26 mouse cellular contexts compared by ENCODE assay signal in genomic region chr11:47128331-47128730, GRCm38 (mm10).
DNase-seq lines count a peak whose midpoint lies in the region; ATAC-seq and TF ChIP-seq lines count a peak whose summit lies in the region.
"Had no signal": no experiment of that assay in that cellular context is flagged by ENCODE, and none has a peak within 500 bp of the region (broad histone marks: within the 10 kb centered on the region; RNA-seq: fewer than 3 reads in every experiment).

No protein-coding gene starts in this region.

- DNase-seq in cerebellum, postnatal 25 days: peak; percentile 24 to 60
- DNase-seq in cerebellum, adult 11 months: no peak
- peak; percentile 65 for DNase-seq in hindbrain, postnatal 0 days (ENCODE audit: low spot score)
- peak; percentile 4 for DNase-seq in NIH3T3 (ENCODE audit: low read depth)
- DNase-seq: adrenal gland, postnatal 10 days; adrenal gland, postnatal 36 days; cerebellum, adult 11-12 months; cerebellum, adult 9-11 months; embryo, embryonic 11 days; gastrocnemius, postnatal 10 days; gastrocnemius, postnatal 36 days; kidney, adult 2 months had no signal

- WGBS in hindbrain, postnatal 0 days: 47% methylated on average over 3 of the region's 3 CpGs
- WGBS in hindbrain, embryonic 12.5 days: 83% methylated on average over 3 of the region's 3 CpGs

- no peak overlapping the region for H3K4me2 ChIP-seq in hindbrain, postnatal 0 days (ENCODE audit: low read depth, low read length)
- no peak overlapping the region for H3K4me2 ChIP-seq in hindbrain, embryonic 12.5 days (replicated peaks)
- H3K4me2 ChIP-seq: embryonic facial prominence, embryonic 13.5 days; forebrain, embryonic 13.5 days; heart, embryonic 12.5 days; heart, embryonic 15.5 days; hindbrain, embryonic 14.5 days had no signal

- H3K4me3 ChIP-seq in hindbrain, postnatal 0 days (ENCODE audit: low read length): no peak overlapping the region
- H3K4me3 ChIP-seq in hindbrain, embryonic 12.5 days: no peak overlapping the region
- H3K4me3 ChIP-seq in embryonic fibroblast, embryonic 13.5 days (ENCODE audit: insufficient read depth, low read length): no peak overlapping the region
- H3K4me3 ChIP-seq: embryonic facial prominence, embryonic 10.5 days; embryonic facial prominence, embryonic 13.5 days; forebrain, embryonic 10.5 days; forebrain, embryonic 13.5 days; heart, embryonic 12.5 days; heart, embryonic 15.5 days; hindbrain, embryonic 10.5 days had no signal

- H3K36me3 ChIP-seq in hindbrain, postnatal 0 days (ENCODE audit: insufficient read depth, low read length): no peaks in the 10 kb centered on the region
- H3K36me3 ChIP-seq in hindbrain, embryonic 12.5 days: no peaks in the 10 kb centered on the region
- H3K36me3 ChIP-seq: embryonic facial prominence, embryonic 10.5 days; embryonic facial prominence, embryonic 13.5 days; forebrain, embryonic 10.5 days; heart, embryonic 12.5 days; heart, embryonic 15.5 days; hindbrain, embryonic 10.5 days had no signal

- no peak for TF ChIP-seq CTCF in hindbrain, postnatal 0 days (IDR thresholded peaks at IDR 0.05; ENCODE audit: low read depth)
- TF ChIP-seq CTCF in embryonic fibroblast, embryonic 13.5 days (IDR thresholded peaks at IDR 0.05; ENCODE audit: borderline replicate concordance, insufficient read depth, low read length): no peak

- no peaks in the 10 kb centered on the region for H3K27me3 ChIP-seq in hindbrain, postnatal 0 days (ENCODE audit: insufficient read depth, low read length)
- no peaks in the 10 kb centered on the region for H3K27me3 ChIP-seq in hindbrain, embryonic 12.5 days
- H3K27me3 ChIP-seq: embryonic facial prominence, embryonic 13.5 days; forebrain, embryonic 13.5 days; heart, embryonic 12.5 days; heart, embryonic 15.5 days; Patski had no signal

- no peak overlapping the region for H3K27ac ChIP-seq in hindbrain, postnatal 0 days
- no peak overlapping the region for H3K27ac ChIP-seq in hindbrain, embryonic 12.5 days
- H3K27ac ChIP-seq in embryonic fibroblast, embryonic 13.5 days (ENCODE audit: insufficient read depth, low read length): peak overlapping the region; percentile 91
- H3K27ac ChIP-seq: embryonic facial prominence, embryonic 10.5 days; embryonic facial prominence, embryonic 13.5 days; forebrain, embryonic 10.5 days; forebrain, embryonic 13.5 days; heart, embryonic 15.5 days; hindbrain, embryonic 10.5 days; hindbrain, embryonic 14.5 days had no signal

- no peak overlapping the region for H3K9ac ChIP-seq in hindbrain, postnatal 0 days (replicated peaks; ENCODE audit: low read length)
- no peak overlapping the region for H3K9ac ChIP-seq in hindbrain, embryonic 12.5 days
- H3K9ac ChIP-seq: embryonic facial prominence, embryonic 13.5 days; forebrain, embryonic 13.5 days; heart, embryonic 12.5 days; heart, embryonic 15.5 days; hindbrain, embryonic 14.5 days had no signal

- TF ChIP-seq POLR2A in embryonic fibroblast, embryonic 13.5 days (IDR thresholded peaks at IDR 0.05; ENCODE audit: low read depth, low read length): no peak

- no peaks in the 10 kb centered on the region for H3K4me1 ChIP-seq in hindbrain, postnatal 0 days (ENCODE audit: insufficient read depth, low read length)
- H3K4me1 ChIP-seq in hindbrain, embryonic 12.5 days: no peaks in the 10 kb centered on the region
- H3K4me1 ChIP-seq in embryonic fibroblast, embryonic 13.5 days (ENCODE audit: control insufficient read depth, insufficient read depth, low read length): 0 out of 2 replicates have a peak, but pooled peaks cover 3% of the 10 kb centered on the region
- H3K4me1 ChIP-seq: forebrain, embryonic 10.5 days; forebrain, embryonic 13.5 days; heart, embryonic 12.5 days; heart, embryonic 15.5 days had no signal

- ATAC-seq in hindbrain, postnatal 0 days: no peak
- ATAC-seq in hindbrain, embryonic 12.5 days (ENCODE audit: low FRiP score): no peak
- ATAC-seq: CD4-positive, CD25-positive, alpha-beta regulatory T cell, adult 4 months; forebrain, embryonic 13.5 days; forebrain, embryonic 16.5 days; intestine, postnatal 0 days; Patski had no signal

- H3K9me3 ChIP-seq in hindbrain, postnatal 0 days (ENCODE audit: low read length): no peaks in the 10 kb centered on the region
- no peaks in the 10 kb centered on the region for H3K9me3 ChIP-seq in hindbrain, embryonic 12.5 days (replicated peaks)
- H3K9me3 ChIP-seq: embryonic facial prominence, embryonic 10.5 days; embryonic facial prominence, embryonic 13.5 days; forebrain, embryonic 10.5 days; forebrain, embryonic 13.5 days; heart, embryonic 12.5 days; heart, embryonic 15.5 days; hindbrain, embryonic 10.5 days had no signal
